Mouse (Mus musculus) mouse embryonic stem cell (cell line): ENCODE results near the gene Tnfrsf18.

Source experiments
- in situ Hi-C, 2 experiments: fragments of 300-500 bp; cut with MboI; formaldehyde crosslinking; loops; 1 replicate in 1 of 2; 3 replicates in 1 of 2; pipeline ENCODE4 v1.14.3; 2019 to 2020; ENCODE audit warnings: low sequenced_read_pairs in 2 of 2, low pct_unique_long_range_greater_than_20kb in 1 of 2, mixed read lengths in 1 of 2; ENCODE audit not compliant: unreplicated experiment in 1 of 2

The Tnfrsf18 gene

DNA sequence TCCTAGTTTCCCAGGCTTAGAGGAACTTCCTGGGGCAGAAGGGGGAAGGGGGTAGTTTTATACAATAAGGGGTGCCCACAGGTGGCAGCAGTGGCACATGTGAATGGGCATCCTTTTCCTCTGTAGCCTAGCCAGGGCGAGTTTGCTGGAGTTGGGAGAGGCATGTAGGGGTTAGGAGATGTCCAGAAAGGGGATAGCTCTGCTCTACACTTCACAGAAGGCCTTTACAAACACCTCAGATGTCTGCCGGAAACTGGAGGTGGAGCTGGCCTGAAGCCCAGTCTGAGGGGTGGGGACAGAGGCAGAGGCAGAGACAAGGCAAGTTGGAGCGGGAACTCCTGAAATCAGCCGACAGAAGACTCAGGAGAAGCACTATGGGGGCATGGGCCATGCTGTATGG, at the start of gene Tnfrsf18:
Gene Tnfrsf18 (plus strand): TSS at position 152 of the 400 bp plus-strand sequence.
- in situ Hi-C loops: no loop called here

DNA sequence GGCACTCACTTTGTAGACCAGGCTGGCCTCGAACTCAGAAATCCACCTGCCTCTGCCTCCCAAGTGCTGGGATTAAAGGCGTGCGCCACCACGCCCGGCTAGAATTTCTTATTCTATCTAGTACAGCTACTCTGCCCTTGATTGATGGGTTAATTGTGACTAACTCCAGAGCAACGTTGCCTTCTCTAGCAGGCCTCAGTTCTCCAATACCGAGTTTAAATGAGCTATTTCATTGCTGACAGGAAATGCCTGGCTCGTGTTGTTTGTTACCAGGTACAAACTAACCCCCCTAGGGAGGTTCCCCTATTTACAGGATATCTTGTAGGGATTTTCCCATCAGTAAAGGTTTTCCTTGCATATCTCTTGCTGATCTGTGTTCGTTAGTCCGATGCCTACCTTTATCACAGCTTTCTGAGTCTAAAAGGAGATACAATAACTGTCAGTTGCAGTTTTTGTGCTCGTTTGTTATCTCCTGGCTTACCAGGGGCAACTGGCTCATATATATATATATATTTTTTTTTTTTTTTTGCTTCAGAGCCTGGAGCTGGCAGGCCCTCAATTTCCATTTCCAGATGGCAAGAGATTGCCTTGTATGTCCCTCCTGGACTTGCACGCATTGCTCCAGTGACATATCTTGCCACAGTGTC, 44.4 kb upstream of the Tnfrsf18 start:
- in situ Hi-C loops: no loop called here

DNA sequence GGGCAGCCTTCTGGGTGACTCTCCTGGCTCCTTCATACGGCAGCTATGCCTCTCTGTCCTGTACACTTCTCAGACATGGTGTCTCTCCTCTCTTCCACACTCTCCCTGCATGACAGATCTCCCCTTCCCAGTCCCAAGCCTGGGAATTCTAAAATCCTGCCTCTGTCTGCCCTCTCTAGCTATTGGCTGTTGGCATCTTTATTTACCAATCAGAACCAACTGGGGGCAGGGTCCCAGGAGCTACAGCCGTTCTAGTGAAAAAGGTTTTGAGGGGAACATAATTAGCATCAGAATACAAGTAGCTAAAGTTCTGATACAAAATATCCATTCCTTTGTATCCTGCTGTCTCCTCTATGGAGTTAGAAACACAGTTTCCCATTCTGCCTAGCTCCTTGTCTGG, 42.2 kb upstream of the Tnfrsf18 start:
- in situ Hi-C loops: no loop called here

DNA sequence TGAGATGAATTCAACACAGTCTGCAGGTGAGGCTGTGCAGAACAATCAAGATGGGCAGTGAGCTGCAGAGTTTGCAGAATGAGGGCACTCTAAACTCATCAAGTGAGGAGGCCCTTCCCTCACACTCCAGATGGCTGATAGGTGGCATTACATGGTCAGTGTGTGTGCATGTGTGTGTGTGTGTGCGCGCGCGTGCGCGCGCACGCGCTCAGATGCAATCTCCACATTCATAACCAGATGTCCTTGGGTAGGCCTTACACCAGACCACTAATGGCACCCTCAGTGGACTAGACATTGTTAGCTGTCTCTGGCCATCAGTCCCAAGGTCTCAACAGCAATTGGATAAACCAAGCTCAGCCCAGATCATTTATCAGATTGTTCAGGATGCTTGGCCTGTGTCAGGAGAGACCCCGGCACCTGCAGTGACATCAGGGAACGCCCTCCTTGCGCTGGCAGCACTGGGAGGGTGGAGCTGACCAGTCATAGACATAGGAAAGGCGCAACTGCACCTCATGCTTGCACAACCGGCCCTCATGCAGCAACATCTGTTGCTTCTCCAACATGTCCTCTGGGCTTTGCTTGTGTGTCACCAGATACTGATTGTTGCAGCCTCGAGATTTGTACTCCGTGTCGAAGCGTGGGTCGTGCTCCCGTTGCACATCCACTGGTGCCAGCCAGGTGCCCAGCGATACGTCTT, 34.6 kb upstream of the Tnfrsf18 start:
- in situ Hi-C loops: no loop called here

DNA sequence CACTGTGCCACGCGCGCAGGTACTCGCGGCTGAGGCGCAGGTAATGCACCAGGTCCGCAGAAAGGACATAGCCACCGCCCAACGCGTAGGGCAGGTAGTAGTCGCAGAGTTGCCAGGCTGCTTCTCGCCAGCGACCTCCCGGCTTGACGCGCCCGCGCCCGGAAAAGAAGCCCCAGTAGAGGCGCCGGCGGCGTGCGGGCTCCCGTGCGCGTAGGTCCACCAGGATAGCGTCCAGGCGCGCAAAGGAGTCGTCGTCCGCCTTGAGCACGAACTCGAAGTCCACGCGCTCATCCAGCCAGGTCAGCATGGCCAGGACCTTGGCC, 34.1 kb upstream of the Tnfrsf18 start:
- in situ Hi-C loops: no loop called here

DNA sequence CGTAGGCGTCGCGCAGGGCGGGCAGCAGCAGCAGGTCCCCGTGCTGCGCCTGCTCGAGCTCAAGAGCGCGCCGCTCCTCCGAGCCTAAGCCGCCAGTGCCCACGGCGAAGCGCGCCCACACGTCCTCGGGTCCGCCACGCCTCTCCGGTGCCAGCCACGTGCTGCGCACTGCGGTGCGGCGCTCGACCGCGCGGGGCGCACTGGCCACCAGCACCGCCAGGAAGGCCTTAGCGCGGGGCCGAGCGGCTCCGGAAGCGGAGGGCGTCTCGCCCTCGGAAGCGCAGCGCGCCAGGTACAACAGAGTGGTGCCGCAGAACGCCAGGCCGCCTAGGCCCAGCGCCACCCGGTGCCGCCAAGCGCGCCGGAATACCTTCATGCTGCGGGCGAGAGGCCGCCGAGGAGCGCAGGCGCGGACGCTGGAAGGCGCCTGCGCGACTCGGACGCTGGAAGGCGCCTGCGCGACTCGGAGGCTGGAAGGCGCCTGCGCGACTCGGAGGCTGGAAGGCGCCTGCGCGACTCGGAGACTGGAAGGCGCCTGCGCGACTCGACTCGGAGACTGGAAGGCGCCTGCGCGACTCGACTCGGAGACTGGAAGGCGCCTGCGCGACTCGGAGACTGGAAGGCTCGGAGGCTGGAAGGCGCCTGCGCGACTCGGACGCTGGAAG, 33.6 kb upstream of the Tnfrsf18 start, which contains the start of the genes B3galt6 and Sdf4:
Gene B3galt6 (minus strand): TSS at position 409 of the 665 bp plus-strand sequence.
Gene Sdf4 (plus strand): TSS at position 632 of the 665 bp plus-strand sequence.
- in situ Hi-C loops: no loop called here

DNA sequence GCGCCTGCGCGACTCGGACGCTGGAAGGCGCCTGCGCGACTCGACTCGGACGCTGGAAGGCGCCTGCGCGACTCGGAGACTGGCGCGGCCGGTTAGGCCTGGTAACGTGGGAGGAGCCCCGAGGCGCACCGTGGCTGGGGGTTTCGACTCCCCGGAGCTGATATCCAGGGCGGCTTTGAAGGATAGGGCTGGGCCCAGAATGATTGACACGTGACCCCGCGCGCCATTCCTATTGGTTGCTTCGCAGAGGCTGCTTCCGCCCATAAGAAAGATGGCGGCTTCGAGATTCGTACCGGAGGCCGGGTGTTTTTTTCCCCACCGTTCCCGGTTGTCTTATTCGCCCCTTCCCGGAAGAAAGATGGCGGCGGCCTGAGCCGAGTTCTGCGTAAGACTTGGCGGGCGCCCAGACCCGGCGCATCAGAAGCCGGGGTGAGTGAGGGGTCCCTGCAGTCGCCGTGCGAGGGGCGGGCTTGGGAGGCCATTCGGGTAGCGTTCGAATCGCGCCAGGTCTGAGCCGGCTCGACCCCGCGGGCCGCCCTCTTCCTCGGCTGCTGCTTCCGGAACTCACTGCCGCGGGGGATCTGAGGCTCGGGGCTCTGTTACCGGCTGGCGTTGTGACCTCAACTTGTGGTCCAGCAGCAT, 32.9 kb upstream of the Tnfrsf18 start:
- in situ Hi-C loops: no loop called here

DNA sequence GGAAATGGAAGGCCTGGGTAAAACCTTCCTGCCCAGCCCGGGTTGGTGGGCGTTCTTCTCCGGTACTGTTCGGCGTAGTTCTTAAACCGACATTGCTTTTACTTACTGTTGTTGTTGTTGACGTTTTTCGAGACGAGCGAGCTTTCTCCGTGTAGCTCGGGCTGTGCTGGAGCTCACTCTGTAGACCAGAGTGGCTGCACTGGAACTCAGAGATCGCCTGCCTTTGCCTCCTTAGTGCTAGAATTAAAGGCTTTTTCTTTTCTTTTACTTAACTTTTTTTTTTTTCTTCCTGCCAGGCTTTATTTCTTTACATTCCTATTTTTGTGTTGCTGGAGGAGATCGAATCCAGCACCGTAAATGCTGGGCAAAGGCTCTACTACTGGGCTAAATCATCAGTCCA, 32.4 kb upstream of the Tnfrsf18 start:
- in situ Hi-C loops: no loop called here

DNA sequence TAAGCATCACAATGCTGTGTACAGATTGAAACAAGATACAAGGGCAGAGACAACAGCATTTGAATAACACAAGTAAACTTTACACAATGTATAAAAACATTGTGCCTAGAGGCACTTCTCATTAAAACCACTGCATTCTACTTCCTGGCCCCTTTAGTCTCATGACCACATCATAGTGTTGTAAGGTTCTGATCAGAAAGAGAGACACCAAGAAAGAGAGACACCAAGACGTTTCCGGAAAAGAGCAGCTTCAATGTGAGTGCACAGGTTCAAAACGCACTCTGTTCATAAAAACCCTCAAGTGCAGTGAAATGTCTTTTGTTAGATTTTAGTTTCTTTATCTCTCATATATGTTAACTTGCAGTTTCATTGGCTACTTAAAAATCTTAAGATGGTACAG, 21.9 kb upstream of the Tnfrsf18 start:
- in situ Hi-C loops: no loop called here

DNA sequence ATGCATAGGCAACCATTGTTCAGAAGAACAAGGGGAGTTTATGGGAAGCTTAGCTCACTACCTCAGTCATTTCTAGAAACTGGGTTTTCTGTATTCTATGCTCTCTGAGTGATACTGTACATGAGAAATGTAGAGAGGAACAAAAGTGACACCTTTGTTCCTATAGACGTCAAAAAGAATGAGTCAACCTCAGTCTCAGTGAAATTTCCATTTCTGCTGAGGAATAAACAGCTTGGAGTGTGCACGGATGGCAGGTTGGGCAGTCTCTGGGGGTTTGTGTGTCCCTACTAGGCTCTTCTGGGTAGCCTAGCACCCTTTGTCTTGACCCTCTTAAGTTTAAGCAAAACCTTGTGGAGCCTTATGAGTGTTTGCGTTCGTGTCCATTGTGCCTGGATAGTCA, 17.6 kb upstream of the Tnfrsf18 start:
- in situ Hi-C loops: no loop called here

DNA sequence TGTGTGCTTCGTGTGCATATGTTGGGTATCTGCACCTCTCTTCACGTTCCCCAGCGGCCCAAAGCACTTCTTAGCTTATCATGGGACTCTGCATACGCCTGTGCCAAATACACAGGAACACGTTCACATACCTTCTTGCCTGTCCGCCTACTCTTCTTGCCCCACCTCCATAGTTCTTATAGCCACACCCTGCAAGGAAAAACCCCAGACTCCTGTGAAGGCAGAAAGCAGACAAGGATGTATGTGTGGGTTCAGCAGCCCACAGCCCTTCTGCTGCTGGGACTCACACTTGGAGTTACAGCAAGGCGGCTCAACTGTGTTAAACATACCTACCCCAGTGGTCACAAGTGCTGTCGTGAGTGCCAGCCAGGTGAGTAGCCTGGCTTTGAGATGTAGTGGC, 12.3 kb upstream of the Tnfrsf18 start, which contains the start of gene Tnfrsf4:
Gene Tnfrsf4 (plus strand): TSS at position 207 of the 400 bp plus-strand sequence.
- in situ Hi-C loops: no loop called here

DNA sequence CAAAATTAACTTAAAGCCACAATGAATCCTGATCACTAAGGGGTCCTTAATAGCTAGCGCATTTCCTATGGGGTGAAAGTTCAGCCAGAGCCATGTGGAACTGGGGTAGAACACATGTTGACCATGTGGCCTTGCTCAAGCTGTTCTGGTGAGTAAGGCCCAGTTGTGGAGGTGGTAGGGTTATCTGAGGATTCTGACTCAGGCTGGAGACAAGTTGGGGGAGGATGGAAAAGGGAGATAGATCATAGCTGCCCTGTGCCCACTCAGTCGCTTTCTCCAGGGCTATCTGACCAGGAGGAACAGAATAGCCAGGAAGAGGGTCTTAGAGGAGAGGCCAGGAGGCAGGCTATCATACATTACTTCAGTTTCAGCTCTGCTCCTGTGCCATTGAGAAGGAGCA, 11.5 kb upstream of the Tnfrsf18 start:
- in situ Hi-C loops: no loop called here

DNA sequence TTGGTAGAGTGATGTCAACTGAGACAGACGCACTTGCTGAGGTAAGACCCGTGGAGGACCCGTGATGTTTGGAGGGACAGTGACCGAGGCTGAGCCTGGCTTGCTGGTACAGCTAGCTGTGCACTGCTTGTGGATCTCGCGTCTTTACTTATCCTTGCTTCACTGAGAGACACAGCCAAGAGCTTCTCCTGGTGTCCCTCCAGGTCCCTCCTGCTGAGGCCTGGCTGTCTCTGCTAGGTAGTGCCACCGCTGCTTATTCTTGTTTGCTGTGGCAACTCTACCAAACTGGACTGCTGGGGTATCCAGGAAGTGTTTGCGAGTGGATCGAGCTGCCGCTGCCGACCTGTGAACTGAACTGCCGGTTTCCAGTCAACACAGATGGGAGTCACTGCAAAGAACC, 6.2 kb upstream of the Tnfrsf18 start:
- in situ Hi-C loops: no loop called here

DNA sequence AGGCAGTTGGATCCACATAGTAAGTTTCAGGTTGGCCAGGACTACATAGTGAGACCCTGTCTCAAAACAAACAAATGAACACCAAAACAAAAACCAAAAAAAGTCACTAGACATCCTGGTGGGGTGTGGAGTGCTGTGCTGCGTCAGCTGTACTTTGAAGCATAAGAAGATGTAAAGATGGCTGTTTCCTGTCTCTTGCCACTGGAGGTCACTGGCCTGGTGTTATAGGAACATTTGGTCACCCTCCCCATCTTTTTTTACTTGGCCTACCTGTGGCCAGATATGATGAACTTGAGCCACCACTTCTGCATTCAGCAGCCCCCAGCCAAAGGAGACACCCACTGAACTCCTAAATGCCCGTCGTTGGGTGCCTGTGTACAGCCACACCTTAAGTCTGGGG, 4.6 kb upstream of the Tnfrsf18 start:
- in situ Hi-C loops: no loop called here

DNA sequence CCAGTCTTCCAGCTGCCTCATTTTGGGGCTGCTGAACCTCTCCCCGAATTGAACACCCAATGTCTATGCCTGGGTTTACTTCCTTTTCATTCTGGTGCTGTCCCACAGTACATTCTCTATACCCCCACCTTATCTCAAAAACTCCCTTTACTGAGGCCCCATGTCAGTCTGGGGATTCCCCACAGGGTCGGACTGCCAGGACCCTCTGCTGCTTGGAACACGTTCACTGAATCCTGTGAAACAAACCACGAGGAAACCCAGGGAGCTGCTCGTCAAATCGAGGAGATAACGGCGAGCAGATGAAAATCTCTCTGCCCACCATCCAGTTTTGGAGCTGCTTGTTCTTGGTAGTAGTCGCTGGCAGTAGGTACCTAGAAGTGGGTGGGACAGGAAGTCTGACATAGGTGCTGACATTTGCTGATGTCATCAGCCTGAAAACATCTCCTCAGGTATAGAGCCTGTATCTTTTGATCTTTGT, 4.0 kb upstream of the Tnfrsf18 start:
- in situ Hi-C loops: no loop called here

DNA sequence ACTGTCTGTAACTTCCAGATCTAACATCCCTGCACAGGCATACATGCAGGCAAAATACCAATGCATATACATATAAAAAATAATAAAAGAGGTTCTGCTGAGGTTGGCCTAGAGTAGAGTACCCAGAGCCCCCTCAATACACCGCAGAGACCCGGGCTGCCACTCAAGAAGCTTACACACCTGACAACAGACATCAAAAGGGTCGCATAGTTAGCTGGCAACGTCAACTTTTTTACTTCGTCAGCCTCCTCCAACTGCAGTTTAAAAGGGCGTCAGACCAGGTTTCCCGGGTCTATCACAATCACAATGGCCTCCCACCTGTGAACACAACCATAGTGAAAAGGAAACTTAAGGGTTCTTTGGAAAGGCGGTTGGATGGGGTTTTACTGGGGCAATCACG, 2.4 kb upstream of the Tnfrsf18 start:
- in situ Hi-C loops: no loop called here

DNA sequence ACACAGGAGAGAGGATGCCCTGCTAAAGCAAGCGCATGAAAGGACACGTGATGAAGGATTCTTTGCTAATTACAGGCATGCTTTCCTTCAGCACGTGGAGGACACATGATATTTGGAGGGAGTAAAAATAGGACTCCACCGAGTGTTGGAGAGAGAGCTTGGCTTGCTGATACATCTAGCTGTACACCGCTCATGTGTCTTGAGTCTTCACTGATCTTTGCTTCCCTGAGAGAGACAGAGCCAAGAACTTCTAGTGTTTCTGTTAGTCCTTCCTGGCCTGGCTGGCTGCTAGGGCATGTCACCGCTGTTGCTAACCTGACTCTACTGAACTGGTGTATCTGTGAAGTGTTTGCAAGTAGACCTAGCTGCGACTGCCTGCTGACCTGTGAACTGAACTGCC, 1.8 kb upstream of the Tnfrsf18 start:
- in situ Hi-C loops: no loop called here

DNA sequence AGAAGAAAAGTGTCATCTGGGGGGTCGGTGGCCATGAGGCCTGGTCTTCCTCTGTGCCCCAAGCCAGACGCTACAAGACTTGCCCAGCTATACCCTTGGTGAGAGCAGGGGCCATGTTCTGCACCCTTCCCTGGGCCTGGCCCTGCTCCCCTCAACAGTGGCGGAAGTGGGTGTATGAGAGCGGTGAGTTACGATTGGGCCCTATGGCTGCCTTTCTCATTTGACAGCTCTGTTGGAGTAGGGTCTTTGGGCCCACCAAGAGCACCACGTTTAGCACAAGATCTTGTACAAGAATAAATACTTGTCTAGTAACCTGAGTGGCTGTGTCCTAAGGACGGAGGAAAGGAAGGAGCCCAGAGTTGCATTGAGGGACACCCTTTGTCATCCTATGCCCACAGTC, 2.6 kb downstream of the Tnfrsf18 start:
- in situ Hi-C loops: no loop called here

DNA sequence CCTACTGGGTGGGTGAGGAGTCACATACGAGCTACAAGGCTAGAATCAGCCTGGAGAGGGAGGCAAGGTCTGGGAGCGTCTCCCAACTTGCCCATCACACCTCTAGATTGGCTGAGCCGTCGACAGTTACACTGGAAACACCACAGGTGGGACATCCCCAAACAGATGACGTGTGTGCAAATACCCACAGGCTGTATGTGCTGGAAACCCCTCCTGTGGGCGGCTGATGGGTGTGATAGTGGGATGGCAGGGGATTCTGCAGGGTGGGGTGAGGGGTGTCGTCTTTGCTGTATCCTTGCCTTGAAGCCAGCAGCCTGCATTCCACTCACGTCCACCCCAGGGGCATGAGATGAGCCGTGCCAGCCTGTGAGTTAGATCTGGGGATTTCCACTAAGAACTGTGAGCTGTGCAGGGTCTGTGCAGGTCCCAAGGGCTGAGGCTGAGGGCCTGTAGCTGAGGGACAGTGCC, 4.7 kb downstream of the Tnfrsf18 start:
- in situ Hi-C loops: loop anchor here in 1 of 2 experiments (5.0 kb wide), 1 partner anchor 67 kb away; no protein-coding TSS in a partner anchor
